Mouse (Mus musculus) forebrain, embryonic 11.5 days (tissue): Measurements from ENCODE around the gene Hexb. TPM values are rescaled to one million over a fixed set of nuclear protein-coding genes. Genes with fewer than 3 reads are reported as not detected.

Experiments used
- ATAC-seq: fragments of 200-750 bp; cut with Nextera tagmentation; replicated peaks from 2 replicates; pipeline ENCODE4 v1.8.0; 2017; ENCODE audit warnings: moderate TSS enrichment; ENCODE audit not compliant: low FRiP score
- DNase-seq: peaks from one replicate; pipeline ENCODE4 v3.0.0-alpha.2; 2017; ENCODE audit warnings: low spot score
- H3K27ac ChIP-seq: fragments of 300-500 bp; sonication (generic); 2 replicates; pipeline ENCODE4 v1.5.1; 2014; ENCODE audit warnings: low read depth, low read length
- H3K27me3 ChIP-seq: fragments of 300-500 bp; sonication (generic); 2 replicates; pipeline ENCODE4 v1.6.1; 2014; ENCODE audit warnings: mild to moderate bottlenecking, low read length, mixed read lengths; ENCODE audit not compliant: control insufficient read depth, insufficient read depth
- H3K36me3 ChIP-seq: fragments of 300-500 bp; sonication (generic); 2 replicates; pipeline ENCODE4 v1.6.1; 2014; ENCODE audit warnings: mild to moderate bottlenecking, low read length, moderate library complexity, mixed read lengths; ENCODE audit not compliant: control insufficient read depth, insufficient read depth
- H3K4me1 ChIP-seq: fragments of 300-500 bp; sonication (generic); replicated peaks from 2 replicates; pipeline ENCODE4 v1.6.1; 2014; ENCODE audit warnings: low read length, mixed read lengths; ENCODE audit not compliant: control insufficient read depth, insufficient read depth
- H3K4me2 ChIP-seq: fragments of 300-500 bp; sonication (generic); 2 replicates; pipeline ENCODE4 v1.6.1; 2014; ENCODE audit warnings: low read depth, mild to moderate bottlenecking, low read length, moderate library complexity, mixed read lengths; ENCODE audit not compliant: severe bottlenecking
- H3K4me3 ChIP-seq: fragments of 300-500 bp; sonication (generic); 2 replicates; pipeline ENCODE4 v1.5.1; 2014; ENCODE audit warnings: low read depth, low read length
- H3K9ac ChIP-seq: fragments of 300-500 bp; sonication (generic); 2 replicates; pipeline ENCODE4 v1.6.1; 2014; ENCODE audit warnings: low read length
- H3K9me3 ChIP-seq: fragments of 300-500 bp; sonication (generic); 2 replicates; pipeline ENCODE4 v1.6.1; 2016; ENCODE audit warnings: low read length, mixed read lengths; ENCODE audit not compliant: control insufficient read depth
- WGBS: fragments of 180-500 bp; shearing (Covaris S2); extraction: QIAGEN DNeasy Blood & Tissue Kit; methylation state at CpG from one replicate; pipeline ENCODE4 v1.1.7; 2014; 5-methylcytosine and 5-hydroxymethylcytosine counted together
- polyA plus RNA-seq: library from polyadenylated mRNA; unstranded; fragments of >200 nt; fragmentation: Nextera tagmentation; extraction: Ambion mirVana; gene quantifications from 2 replicates; pipeline ENCODE4 v1.2.1, GENCODE M21; 2014

Hexb gene
- polyA plus RNA-seq = 20.3 and 22.2 TPM in 2 replicates

DNA sequence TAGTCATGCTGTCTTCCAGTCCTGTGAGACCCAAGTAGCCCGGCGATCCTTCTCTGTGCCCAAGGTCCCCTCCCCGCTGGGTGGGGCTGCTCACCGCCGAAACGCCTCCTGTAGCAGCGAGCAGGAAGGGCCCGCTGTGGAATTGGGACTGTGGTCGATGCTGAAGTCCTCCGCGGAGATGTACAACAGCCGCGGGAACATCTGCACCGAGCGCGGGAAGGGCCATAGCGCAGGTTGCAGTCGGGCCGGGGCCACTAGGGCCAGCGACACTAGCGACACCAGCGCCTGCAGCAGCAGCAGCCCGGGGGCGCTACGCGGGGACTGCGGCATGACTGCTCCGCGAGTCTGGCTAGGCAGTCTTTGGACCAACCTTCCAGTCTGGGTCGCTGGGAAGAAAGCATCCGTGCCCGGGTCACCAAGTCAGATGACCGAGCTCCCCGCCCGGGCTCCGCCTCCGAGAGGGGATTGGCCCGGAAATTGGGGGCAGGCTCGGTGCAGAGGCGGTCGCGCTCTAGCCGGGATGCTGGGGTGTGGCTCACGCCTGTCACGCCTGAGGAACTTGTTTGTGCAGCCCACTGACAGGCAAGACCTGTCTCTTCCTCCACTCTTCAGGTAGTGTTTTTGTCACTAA lies at the start of gene Hexb:
Gene Hexb (minus strand): TSS at position 426 of the 631 bp plus-strand sequence.
- no peaks in the 10 kb centered on the region for H3K27me3 ChIP-seq
- no peaks in the 10 kb centered on the region for H3K9me3 ChIP-seq
- 0 out of 2 replicates have a peak within 1 kb of the TSS, but pooled peaks have one; percentile 12 for H3K27ac ChIP-seq
- H3K36me3 ChIP-seq = no peaks in the 10 kb centered on the region
- peak within 1 kb of the TSS; percentile 68 for H3K9ac ChIP-seq
- no peaks in the 10 kb centered on the region; the same call in 1 of the 2 replicates for H3K4me1 ChIP-seq
- H3K4me3 ChIP-seq = peak within 1 kb of the TSS; percentile 62
- peak within 1 kb of the TSS; percentile 90 for H3K4me2 ChIP-seq
- peak; percentile 91 for DNase-seq
- ATAC-seq = peak; percentile 91
- under 1% methylated on average over 45 of the region's 45 CpGs for WGBS

DNA sequence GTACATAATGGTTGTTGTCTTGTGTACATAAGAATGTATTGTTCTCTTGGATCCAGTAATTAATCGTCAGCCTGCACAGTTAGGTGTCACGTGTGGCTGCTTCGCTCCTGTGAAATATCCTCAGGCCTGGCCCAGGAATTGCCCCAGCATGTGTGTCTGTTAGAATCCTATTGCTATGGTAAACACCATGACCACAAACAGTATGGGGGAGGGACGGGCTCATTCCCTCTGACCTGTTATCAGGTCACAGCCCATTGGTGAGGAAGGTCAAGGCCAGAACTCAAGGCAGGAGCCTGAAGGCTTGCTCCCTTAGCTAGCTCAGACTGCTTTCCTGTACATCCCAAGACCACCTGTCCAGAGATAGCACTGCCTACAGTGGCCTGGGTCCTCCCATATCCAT lies 49.6 kb upstream of the Hexb start:
- Histone ChIP-seq H3K9ac (no peak overlapping the region), H3K36me3 (peaks cover 17% of the 10 kb centered on the region), H3K9me3 (no peaks in the 10 kb centered on the region), H3K4me1 (peaks cover 64% of the 10 kb centered on the region), H3K27ac (no peak overlapping the region), H3K4me2 (no peak overlapping the region), H3K4me3 (no peak overlapping the region), H3K27me3 (no peaks in the 10 kb centered on the region)
- ATAC-seq (no peak), DNase-seq (no peak)
- WGBS = 60% methylated on average over 4 of the region's 4 CpGs

DNA sequence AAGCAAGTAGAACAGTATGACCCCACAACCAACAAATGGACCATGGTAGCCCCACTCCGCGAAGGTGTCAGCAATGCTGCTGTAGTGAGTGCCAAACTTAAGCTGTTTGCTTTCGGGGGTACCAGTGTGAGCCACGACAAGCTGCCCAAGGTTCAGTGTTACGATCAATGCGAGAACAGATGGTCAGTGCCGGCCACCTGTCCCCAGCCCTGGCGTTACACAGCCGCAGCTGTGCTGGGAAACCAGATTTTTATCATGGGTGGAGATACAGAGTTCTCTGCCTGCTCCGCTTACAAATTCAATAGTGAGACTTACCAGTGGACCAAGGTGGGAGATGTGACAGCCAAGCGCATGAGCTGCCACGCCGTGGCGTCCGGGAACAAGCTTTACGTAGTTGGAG lies 48.1 kb upstream of the Hexb start:
- no peak overlapping the region for H3K4me3 ChIP-seq
- no peaks in the 10 kb centered on the region for H3K9me3 ChIP-seq
- H3K9ac ChIP-seq = no peak overlapping the region
- no peak overlapping the region for H3K27ac ChIP-seq
- H3K4me2 ChIP-seq = no peak overlapping the region
- peaks cover 52% of the 10 kb centered on the region for H3K4me1 ChIP-seq
- 91% methylated on average over 16 of the region's 16 CpGs for WGBS
- peaks cover 17% of the 10 kb centered on the region for H3K36me3 ChIP-seq
- DNase-seq (no peak), ATAC-seq (no peak)
- H3K27me3 ChIP-seq = no peaks in the 10 kb centered on the region

DNA sequence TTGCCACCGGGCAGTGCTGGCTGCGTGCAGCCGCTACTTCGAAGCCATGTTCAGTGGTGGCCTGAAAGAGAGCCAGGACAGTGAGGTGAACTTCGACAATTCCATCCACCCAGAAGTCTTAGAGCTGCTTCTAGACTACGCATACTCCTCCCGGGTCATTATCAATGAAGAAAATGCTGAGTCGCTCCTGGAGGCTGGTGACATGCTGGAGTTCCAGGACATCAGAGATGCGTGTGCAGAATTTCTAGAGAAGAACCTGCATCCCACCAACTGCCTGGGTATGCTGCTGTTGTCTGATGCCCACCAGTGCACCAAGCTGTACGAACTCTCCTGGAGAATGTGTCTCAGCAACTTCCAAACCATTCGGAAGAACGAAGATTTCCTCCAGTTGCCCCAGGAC lies 47.0 kb upstream of the Hexb start:
- DNase-seq (peak; percentile 49), ATAC-seq (no peak)
- Histone ChIP-seq H3K27me3 (no peaks in the 10 kb centered on the region), H3K4me3 (0 out of 2 replicates have a peak overlapping the region, but pooled peaks have one; percentile 98), H3K36me3 (peaks cover 17% of the 10 kb centered on the region), H3K4me1 (peaks cover 43% of the 10 kb centered on the region), H3K9me3 (no peaks in the 10 kb centered on the region), H3K9ac (no peak overlapping the region), H3K4me2 (no peak overlapping the region; the same call in 1 of the 2 replicates), H3K27ac (no peak overlapping the region)
- 92% methylated on average over 12 of the region's 12 CpGs for WGBS

DNA sequence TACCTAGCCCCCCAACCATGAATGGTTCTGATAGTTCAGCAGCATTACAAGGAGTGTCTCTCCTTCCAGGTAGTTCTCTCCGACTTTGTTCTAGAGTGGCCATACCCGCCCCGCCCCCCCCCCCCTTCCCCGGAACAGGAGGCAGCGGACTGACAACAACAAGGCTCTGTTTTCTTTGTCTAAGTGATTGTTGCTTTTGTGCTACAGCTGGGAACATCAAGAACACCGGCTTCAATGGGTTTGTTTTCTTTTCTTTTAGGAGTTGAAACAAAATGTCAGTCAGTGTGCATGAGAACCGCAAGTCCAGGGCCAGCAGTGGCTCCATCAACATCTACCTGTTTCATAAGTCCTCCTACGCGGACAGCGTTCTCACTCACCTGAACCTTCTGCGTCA lies 46.6 kb upstream of the Hexb start:
- 49% methylated on average over 11 of the region's 11 CpGs for WGBS
- Histone ChIP-seq H3K27me3 (no peaks in the 10 kb centered on the region), H3K4me1 (peaks cover 39% of the 10 kb centered on the region), H3K4me2 (peak overlapping the region; percentile 80), H3K4me3 (peak overlapping the region; percentile 98), H3K27ac (no peak overlapping the region), H3K9ac (peak overlapping the region; percentile 98; the same call in 1 of the 2 replicates), H3K36me3 (peaks cover 17% of the 10 kb centered on the region), H3K9me3 (no peaks in the 10 kb centered on the region)
- no peak for ATAC-seq
- peak; percentile 54 for DNase-seq

DNA sequence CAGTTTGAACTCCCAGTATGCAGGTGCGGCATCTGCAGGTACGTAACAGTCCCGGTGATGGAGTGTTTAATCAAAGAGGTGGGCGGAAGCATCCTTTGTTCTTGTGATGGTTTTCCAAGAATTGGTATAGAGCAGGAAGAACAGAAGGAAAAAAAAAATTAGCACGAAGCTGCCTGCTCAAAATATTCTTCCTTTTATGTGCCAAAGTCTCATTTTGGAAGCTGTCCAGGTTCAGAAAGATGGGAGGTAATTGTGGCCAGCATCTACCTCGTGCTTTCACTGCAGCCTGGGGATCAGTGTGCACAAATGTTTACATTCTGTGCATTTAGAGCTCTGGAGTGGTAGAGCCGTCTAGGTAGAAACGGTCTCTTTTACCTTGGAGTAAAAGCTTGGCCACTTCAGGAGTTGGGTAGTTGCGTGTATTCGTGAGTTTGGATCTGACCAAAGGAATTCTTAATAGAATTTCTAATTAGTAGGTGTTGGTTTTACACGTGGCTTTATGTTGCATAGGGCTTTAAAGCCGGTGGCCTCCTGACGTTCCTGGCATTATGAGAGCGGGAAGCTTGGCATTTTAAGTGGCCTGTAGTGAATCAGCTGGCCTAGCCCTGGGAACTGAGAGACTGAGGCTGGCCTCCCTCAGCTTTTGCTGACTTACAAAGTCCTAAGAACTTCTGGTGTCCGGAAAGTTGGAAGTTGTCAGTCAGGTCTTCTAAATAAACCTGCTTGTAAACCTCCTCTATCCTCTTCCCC lies 46.0 kb upstream of the Hexb start:
- H3K9me3 ChIP-seq = no peaks in the 10 kb centered on the region
- H3K4me1 ChIP-seq = peaks cover 39% of the 10 kb centered on the region

DNA sequence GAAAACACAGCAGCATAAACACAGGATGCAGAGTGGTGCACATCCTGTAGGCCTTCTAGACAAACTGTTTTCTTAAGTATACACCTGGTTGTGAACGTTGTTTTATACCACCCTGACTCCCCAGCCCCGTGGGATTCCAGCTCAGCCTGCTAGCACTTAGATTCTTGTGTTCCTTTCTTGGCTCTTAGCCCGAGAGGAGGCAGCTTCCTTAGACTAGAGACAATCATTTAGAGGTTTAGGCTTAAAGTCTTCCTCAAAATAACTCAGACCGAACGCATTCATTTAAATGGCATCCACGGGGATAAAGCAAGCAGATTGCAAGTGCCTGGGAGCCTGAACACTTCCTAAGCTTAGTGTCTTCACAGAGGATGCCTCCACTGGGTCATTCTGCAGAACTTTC lies 44.6 kb upstream of the Hexb start:
- Histone ChIP-seq H3K27ac (peak overlapping the region; percentile 37), H3K4me1 (peaks cover 31% of the 10 kb centered on the region), H3K4me2 (peak overlapping the region; percentile 80), H3K4me3 (peak overlapping the region; percentile 98), H3K9me3 (no peaks in the 10 kb centered on the region), H3K9ac (peak overlapping the region; percentile 98), H3K27me3 (no peaks in the 10 kb centered on the region), H3K36me3 (peaks cover 13% of the 10 kb centered on the region)
- ATAC-seq (no peak), DNase-seq (peak; percentile 49)
- 0% methylated on average over 6 of the region's 6 CpGs for WGBS

More for the DNA sequence above, 46.0 kb upstream of the Hexb start:
- Histone ChIP-seq H3K27me3 (no peaks in the 10 kb centered on the region), H3K27ac (peak overlapping the region; percentile 62; the same call in 1 of the 2 replicates), H3K9ac (peak overlapping the region; percentile 98), H3K4me2 (peak overlapping the region; percentile 80), H3K4me3 (peak overlapping the region; percentile 98), H3K36me3 (peaks cover 17% of the 10 kb centered on the region)
- 31% methylated on average over 15 of the region's 15 CpGs for WGBS
- DNase-seq = peak; percentile 53
- no peak for ATAC-seq

DNA sequence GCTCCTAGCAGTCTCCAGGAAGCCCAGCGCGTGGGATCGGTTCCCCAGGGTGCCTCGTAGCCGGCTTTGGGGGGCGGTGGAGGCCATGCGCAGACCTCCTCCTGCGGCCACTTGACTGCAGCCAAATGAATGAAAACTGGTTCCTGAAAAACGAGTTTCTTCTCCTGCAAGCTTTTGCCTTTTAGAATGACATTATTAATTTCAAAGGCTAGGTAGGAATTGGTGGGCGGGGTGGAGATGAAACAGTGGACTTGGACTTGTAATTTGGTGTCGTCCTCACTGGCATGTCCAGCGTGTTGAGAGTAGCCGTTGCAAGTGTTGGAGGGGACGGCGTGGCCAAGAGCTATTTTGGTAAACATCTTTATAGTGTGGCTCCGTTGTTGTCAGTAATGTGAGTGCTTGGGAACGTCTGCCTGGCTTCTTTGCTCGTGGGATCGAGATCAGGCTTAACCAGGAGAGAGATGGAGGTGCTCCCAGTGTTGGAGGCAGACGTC lies 43.7 kb upstream of the Hexb start:
- Histone ChIP-seq H3K9me3 (no peaks in the 10 kb centered on the region), H3K27me3 (no peaks in the 10 kb centered on the region), H3K36me3 (peaks cover 13% of the 10 kb centered on the region), H3K9ac (peak overlapping the region; percentile 98), H3K4me1 (peaks cover 25% of the 10 kb centered on the region), H3K4me3 (peak overlapping the region; percentile 98), H3K4me2 (peak overlapping the region; percentile 80), H3K27ac (peak overlapping the region; percentile 90)
- ATAC-seq (no peak), DNase-seq (peak; percentile 71)
- WGBS = under 1% methylated on average over 20 of the region's 20 CpGs
